Mouse (Mus musculus): ENCODE data around the gene Mllt6.

- TF ChIP-seq CTCF (IDR thresholded peaks at IDR 0.05; ENCODE audit: low read depth, low read length) (no peak), POLR2A (IDR thresholded peaks at IDR 0.05; ENCODE audit: borderline replicate concordance, low read depth, low read length) (no peak)
These were observed 21.5 kb upstream of the Mllt6 start for GRCm38 (mm10) chr11:97641668-97642067.
